Mouse (Mus musculus): ENCODE results near the gene Tmem269. TPM values are rescaled to one million over a fixed set of nuclear protein-coding genes. Genes with fewer than 3 reads are reported as not detected.

Tmem269 gene
- total RNA-seq (2021): under 1 TPM in 1 of 2 experiments, not detected in 1; 0.56 TPM
- long read RNA-seq, experiment 1: 0 reads
- long read RNA-seq, experiment 2: 0 reads

GRCm38 (mm10) chr4:119218169-119218568 lies at the start of gene Tmem269:
Gene Tmem269, minus strand, starts transcription at chr4:119218217.
- DNase-seq: no peak

- no peak for DNase-seq
Measured at GRCm38 (mm10) chr4:119266606-119267005, 48.6 kb upstream of the Tmem269 start.

GRCm38 (mm10) chr4:119263459-119263858 lies 45.4 kb upstream of the Tmem269 start:
- DNase-seq: no peak

- DNase-seq: no peak
Measured at GRCm38 (mm10) chr4:119262483-119262882, 44.5 kb upstream of the Tmem269 start.

- DNase-seq: no peak
Measured at GRCm38 (mm10) chr4:119261087-119261713, 43.2 kb upstream of the Tmem269 start.

GRCm38 (mm10) chr4:119259344-119260254 lies 41.6 kb upstream of the Tmem269 start:
- no peak for DNase-seq

- DNase-seq: no peak
Measured at GRCm38 (mm10) chr4:119257083-119257482, 39.1 kb upstream of the Tmem269 start.

- no peak for DNase-seq
Measured at GRCm38 (mm10) chr4:119255351-119255750, 37.3 kb upstream of the Tmem269 start, which contains the start of gene Cldn19. Gene Cldn19, plus strand, starts transcription at chr4:119255414.

GRCm38 (mm10) chr4:119254012-119254618 lies 36.1 kb upstream of the Tmem269 start:
- DNase-seq: no peak

GRCm38 (mm10) chr4:119252025-119252808 lies 34.2 kb upstream of the Tmem269 start:
- DNase-seq: no peak

- no peak for DNase-seq
Measured at GRCm38 (mm10) chr4:119248407-119248965, 30.5 kb upstream of the Tmem269 start.

- peak; percentile 68 for DNase-seq
Measured at GRCm38 (mm10) chr4:119247462-119248235, 29.6 kb upstream of the Tmem269 start.

GRCm38 (mm10) chr4:119246688-119247225 lies 28.7 kb upstream of the Tmem269 start:
- DNase-seq: no peak

GRCm38 (mm10) chr4:119245961-119246360 lies 27.9 kb upstream of the Tmem269 start:
- no peak for DNase-seq

- DNase-seq: peak; percentile 30
Measured at GRCm38 (mm10) chr4:119245556-119245955, 27.5 kb upstream of the Tmem269 start.

GRCm38 (mm10) chr4:119244468-119245240 lies 26.6 kb upstream of the Tmem269 start:
- DNase-seq: no peak

GRCm38 (mm10) chr4:119242571-119242970 lies 24.6 kb upstream of the Tmem269 start:
- no peak for DNase-seq

GRCm38 (mm10) chr4:119241664-119242063 lies 23.6 kb upstream of the Tmem269 start:
- no peak for DNase-seq

GRCm38 (mm10) chr4:119239181-119239682 lies 21.2 kb upstream of the Tmem269 start:
- peak; percentile 36 for DNase-seq

Data from gastrocnemius, postnatal 25 days (tissue).